Mouse (Mus musculus) urinary bladder, postnatal 14 days (tissue): ENCODE measurements around the gene Timm29.
"Not testable (repeated sequence)": the region's sequence is repeated elsewhere in the genome, so short reads cannot be mapped to it uniquely, and the experiment has no call there.

Experiments
- DNase-seq: peaks from one replicate; pipeline ENCODE4 v3.0.0; 2021; ENCODE audit warnings: low spot score

The Timm29 gene

DNA sequence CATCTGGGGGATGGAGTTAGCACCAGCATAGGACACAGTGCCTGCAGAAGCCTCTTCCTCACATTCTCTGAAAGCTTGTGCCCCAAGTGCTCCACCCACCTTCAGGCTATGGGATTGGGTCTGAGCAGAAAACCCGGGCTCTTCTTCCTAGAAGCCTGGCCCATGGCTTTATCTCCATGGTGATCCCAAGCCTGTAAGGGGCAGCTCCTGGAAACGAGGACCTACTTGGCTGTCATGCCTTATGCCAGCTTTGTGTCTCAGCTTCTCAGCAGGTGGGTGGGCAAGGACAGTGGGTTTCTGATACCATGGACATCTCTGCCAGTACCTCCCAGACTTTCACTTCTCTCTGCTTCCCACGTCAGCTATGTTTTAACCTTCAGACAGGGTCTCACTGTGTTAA is 14.3 kb upstream of the Timm29 start:
- DNase-seq: no peak

DNA sequence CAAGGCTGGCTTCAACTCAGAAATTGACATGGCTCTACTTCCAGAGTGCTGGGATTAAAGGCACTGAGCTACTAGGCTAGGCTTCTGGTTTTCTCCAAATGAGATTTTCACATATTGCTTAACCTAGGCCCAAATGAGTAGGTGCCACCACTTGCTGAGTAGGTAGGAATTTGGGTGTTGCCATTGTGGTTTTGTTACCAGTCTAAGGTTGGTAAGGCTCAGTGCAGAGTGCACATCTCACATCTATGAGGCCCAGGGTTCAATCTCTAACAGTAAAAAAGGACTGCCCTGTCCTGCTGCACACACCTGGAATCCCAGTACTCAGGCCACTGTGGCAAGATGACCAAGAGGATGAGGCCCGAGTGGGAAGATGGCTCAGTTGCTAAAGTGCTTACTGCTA is 7.1 kb upstream of the Timm29 start:
- DNase-seq: no peak

DNA sequence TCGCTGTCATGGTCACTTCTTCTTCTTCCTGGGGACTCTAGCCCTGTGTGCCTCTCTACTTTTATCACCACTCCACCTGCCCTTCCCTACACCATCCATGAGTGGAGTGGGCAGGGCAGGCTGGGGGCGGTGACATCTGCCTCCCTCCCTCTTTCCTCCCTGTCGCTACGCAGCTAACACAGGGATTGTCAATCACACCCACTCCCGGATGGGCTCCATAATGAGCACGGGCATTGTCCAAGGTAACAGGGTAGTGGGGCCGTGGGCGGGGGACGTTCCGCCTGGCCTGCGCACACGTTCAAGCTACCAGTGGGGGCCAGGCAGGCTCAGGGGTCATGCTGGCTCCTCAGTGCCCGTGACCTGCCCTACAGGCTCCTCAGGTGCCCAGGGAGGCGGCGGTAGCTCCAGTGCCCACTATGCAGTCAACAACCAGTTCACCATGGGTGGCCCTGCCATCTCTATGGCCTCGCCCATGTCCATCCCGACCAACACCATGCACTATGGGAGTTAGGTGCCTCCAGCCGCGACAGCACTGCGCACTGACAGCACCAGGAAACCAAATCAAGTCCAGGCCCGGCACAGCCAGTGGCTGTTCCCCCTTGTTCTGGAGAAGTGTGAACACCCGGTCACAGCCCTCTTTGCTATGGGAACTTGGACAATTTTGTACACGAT is 4.7 kb upstream of the Timm29 start:
- DNase-seq: no peak

DNA sequence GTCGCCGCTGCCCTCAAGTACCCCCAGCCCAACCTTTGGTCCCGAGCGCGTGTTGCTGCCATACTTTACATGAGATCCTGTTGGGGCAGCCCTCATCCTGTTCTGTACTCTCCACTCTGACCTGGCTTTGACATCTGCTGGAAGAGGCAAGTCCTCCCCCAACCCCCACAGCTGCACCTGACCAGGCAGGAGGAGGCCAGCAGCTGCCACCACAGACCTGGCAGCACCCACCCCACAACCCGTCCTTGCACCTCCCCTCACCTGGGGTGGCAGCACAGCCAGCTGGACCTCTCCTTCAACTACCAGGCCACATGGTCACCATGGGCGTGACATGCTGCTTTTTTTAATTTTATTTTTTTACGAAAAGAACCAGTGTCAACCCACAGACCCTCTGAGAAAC is 4.2 kb upstream of the Timm29 start:
- no peak for DNase-seq

DNA sequence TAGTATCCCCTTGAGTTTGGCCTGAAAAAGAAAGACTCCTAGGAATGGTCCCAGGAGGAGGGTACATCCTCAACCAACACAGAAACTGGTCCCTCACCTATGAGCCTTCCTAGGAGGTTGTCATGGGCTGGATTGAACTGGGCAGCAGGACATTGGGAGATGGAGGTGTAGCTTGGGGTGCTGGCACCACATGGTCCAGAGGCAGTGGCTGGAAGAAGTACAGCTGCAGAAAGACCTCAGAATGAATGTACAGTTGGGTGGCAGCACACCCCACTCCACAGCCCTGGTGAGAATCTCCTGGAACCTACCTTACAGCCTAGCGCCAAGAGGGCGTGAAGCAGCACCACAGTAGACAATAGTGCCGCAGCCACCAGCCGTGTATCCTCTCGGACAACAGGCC is 3.0 kb upstream of the Timm29 start:
- DNase-seq: no peak

DNA sequence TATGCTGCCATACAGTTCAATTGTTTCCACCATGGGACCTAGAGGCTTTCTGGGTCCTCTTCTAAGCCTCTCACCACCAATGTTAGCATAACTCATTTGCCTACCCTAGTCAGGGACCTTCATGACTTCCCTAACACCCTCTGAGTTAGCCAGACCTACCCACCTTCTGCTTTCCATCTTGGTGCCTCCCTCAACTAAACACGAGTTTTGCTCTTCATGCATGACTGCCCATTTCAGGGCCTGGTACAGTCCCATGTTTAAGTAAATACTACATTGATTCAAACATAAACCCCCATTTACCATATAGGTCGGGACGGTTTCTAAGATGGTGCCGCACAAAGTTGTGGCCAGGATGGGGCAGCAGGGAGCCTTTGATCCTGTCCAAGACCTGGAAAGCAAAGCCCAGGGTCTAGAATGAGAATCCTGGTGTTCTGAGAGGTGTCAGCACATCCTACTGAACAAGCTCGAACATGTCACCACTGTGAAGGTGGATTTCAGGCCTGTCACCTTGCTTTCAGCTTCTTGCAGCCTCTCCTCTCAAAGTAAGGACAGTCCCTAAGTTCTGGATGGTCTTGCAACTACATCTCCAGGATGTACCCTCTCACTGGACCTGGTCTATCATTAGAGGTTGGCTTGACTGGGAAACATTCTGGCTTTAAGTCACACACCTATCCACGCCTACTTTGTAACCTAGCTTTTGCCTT is 1.2 kb upstream of the Timm29 start:
- no peak for DNase-seq

DNA sequence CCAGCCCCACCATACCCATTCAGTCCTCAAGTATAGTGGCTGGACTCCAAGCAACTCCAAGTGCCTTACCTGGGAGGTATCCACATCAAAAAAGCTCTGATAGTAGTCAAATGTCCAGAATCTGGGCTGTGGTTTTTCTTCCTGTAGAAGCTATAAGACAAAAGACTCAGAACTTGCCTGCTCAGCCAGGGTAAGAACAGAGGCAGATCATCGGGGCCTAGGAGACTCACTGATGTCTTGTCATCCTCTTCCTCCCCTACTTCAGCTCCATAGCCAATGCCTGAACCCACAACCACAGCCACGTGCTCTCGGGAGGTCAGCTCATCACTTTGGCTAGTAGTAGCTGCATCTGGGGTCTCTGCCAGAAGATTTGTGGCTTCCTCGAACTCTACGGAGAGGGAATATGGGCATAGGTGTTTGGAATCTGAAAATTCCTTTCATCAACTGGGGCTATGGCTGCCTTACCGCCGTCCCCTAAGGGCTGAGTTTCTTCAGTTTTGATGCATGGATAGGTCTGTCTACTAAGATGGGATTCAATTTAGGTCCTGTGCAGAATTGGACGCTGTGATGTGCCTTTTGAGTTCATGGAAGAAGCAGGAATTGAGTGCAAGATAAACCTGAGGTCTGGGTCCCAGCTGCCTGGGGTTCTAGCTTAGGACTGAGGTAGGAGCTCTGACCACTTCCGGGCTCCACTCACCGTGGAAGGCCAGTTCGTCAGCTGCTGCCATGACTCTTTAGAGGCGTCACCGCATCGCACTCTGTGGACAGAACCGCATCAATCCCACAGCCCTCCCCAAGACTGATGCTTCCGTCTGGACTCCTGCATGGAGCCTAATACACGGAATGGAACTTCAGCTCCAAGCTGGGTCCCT is 455 bp upstream of the Timm29 start:
- DNase-seq: no peak

DNA sequence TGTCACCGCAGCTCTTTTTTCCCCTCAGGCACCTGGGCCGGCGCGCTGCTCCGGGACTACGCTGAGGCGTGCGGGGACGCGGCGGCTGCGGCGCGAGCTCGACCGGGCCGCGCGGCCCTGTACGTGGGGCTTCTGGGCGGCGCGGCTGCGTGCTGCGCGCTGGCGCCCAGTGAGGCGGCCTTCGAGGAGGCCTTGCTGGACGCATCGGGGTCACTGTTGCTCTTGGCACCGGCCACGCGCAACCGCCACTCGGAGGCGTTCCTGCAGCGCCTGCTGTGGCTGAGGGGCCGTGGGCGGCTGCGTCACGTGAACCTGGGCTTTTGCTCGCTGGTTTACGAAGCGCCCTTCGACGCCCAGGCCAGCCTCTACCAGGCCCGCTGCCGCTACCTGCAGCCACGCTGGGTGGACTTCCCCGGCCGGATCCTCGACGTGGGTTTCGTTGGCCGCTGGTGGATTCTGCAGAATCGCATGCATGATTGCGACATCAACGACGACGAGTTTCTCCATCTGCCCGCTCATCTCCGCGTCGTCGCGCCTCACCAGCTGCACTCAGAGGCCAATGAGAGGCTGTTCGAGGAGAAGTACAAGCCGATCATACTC is 700 bp downstream of the Timm29 start:
- peak; percentile 39 for DNase-seq

DNA sequence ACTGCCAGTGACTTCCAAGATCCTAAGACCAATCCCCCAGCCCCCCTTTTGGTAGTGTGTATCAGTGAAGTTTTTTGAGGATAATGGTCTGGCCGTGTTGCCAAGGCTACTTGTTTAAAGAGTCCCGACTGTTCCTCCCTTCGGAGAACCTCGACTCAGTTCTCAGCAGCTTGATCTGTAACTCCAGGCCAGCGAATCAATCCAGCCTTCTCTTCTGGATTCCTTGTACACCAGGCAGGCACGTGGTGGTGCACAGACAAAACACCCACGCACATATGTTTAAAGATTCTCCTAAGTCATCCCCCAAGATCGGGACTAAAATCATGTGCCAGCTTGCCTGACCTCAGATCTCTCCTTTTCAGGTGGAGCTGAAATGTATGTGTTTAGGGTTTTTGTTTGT is 1.8 kb downstream of the Timm29 start:
- DNase-seq: not testable (repeated sequence)

DNA sequence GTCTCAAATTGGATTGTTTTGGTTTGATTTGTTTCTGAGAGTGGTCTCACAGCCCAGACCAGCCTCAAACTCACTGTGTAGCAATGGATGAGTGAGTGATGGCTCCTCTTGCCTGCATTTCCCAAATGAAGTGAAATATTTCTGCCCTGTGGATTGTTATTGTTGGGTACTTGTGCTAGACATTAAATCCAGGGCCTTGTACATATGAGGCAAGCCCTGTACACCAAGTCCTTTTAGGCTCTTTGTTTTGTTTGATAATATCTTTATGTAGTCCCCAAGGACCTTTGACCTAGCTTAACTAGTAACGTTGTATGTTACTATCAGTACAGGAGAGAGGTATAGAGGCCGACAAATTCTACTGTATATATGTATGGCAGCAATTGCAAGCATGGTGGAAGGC is 2.3 kb downstream of the Timm29 start:
- no peak for DNase-seq

DNA sequence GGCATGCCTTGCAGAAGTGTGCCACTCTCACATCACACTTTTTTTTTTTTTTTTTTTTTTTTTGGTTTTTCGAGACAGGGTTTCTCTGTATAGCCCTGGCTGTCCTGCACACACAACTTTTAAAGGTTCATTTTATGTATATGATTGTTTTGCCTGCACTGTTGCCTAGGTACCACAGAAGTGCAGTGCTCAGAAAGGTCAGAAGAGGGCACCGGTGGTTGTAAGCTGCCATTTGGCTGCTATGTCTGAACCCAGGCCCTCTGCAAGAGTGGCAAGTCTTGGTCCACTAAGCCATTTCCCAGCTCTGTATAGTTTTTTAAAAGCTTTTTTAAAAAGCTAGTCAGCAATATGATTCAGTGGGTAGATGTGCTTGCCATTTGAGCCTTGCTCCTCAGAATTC is 5.7 kb downstream of the Timm29 start:
- DNase-seq: no peak

DNA sequence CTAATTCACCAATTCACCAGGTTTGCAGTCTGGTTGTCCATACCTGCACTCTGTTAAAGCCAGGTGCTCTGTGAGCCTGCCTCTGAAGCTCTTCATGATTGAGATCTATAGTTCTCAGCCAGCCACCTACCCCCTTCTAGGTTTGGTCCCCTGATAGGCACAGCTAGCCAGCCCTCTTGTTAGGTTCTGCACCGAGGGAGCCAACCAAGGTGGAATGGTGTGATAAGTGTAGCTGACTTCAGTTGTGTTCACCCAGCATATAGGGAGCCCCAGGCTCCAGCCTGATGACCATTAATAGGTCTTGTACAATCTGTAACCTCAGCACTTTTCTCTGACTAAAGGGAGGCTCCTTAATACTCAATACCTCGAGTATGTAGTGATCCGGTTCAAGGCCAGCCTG is 7.7 kb downstream of the Timm29 start:
- no peak for DNase-seq

DNA sequence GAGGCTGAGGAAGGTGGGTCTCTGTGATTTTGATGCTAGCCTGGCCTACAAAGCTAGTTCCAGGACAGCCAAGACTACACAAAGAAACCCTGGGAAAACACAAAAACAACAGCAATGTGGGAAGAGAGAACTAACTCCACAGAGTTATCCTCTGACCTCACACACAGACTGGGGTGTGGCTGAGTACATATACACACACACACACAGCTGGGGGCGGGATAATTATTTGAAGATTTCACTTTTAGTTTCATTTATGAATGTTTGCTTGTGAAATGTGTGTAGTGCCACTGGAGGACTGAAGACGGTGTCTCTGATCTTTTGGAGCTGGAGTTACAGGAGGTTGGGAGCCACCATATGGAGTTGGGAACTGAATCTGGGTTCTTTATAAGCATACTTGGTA is 8.6 kb downstream of the Timm29 start:
- no peak for DNase-seq

DNA sequence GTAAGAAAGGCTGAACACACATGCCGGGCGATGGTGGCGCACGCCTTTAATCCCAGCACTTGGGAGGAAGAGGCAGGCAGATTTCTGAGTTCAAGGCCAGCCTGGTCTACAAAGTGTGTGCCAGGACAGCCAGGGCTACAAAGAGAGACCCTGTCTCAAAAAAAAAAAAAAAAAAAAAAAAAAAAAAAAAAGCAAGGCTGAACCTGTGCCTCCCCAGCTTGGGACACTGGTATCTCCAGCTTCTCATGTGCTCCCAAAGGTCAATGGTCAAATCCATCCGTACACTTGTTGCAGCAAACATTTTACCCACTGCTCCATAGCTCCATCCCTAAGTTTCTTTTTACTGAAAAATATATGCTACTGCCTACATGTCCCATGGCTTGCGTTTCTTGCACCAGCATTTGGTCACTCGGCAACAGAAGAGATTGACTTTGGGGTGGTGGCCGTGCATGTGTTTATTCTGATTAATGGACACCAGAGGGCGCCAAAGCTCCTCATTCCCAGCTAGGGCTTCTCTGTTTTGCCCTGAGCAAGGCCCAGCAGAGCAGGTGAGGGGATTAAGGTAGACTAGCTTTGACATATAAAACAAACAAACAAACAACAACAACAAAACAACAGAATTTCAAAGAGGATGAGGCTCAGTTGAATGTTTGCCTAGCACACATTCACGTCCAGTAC is 9.3 kb downstream of the Timm29 start:
- peak; percentile 69 for DNase-seq

DNA sequence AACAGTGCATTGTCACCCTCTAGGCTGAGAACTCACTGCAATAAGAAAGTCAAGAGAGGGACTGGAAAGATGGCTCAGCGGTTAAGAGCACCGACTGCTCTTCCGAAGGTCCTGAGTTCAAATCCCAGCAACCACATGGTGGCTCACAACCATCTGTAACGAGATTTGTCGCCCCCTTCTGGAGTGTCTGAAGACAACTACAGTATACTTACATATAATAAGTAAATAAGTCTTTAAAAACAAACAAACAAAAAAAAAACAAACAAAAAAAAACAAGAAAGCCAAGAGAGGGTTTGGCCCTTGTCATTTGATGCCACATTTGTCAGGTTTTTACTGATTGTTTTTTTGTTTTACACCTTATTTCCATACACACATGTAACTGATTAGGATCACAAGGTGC is 11.6 kb downstream of the Timm29 start:
- DNase-seq: no peak

DNA sequence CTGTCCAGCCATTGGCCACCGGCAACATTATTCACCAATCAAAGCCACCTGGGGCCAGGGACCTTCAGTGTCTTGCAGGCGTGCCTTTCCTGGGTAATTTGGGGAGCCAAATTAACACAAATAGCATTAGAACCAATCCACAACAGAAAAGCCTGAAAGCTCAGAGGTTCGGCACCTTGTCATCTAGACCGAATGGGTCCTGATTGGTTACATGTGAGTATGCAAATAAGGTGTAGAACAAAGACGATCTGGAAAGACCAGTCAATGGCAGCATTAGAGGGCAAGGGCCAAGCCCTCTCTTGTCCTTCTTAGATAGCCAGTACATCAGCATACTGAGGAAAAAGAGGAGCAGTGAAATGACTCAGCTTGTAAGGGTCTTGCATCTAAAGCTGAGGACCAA is 13.3 kb downstream of the Timm29 start:
- DNase-seq: no peak

DNA sequence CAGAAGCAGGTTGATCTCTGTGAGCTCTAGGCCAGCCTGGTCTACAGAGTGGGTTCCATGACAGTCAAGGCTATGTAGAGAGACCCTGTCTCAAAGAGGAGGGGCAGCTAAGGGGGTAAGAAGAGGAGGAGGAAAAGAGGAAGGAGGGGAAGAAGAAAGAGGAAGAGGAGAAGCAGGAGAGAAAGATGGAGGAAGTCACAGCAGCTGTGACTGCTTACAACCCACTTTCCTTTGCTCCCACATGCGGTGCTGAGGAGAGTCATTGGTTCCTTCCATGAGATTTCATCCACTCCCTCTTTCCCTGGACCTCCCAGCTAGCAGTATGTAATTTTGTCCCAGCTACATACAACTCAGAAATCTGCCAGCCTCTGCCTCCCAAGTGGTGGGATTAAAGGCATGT is 14.1 kb downstream of the Timm29 start:
- DNase-seq: no peak

DNA sequence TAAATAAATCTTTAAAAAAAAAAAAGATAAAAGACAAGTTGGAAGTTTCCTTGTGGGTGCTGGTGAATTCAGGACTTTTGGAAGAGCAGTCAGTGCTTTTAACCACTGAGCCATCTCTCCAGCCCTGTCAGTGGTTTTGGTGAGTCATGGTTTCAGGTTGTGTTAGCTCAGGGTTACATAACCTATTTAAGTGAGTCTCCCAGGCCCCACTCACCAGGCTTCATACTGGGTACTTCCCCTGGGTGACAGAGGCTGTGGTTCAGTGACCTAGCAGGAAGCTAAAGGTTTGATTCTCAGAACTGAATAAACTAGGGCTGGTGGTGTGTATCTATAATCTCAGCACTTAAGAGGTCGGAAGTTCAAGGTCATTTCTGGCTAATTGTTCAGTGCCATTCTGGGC is 17.3 kb downstream of the Timm29 start:
- DNase-seq: peak; percentile 47

DNA sequence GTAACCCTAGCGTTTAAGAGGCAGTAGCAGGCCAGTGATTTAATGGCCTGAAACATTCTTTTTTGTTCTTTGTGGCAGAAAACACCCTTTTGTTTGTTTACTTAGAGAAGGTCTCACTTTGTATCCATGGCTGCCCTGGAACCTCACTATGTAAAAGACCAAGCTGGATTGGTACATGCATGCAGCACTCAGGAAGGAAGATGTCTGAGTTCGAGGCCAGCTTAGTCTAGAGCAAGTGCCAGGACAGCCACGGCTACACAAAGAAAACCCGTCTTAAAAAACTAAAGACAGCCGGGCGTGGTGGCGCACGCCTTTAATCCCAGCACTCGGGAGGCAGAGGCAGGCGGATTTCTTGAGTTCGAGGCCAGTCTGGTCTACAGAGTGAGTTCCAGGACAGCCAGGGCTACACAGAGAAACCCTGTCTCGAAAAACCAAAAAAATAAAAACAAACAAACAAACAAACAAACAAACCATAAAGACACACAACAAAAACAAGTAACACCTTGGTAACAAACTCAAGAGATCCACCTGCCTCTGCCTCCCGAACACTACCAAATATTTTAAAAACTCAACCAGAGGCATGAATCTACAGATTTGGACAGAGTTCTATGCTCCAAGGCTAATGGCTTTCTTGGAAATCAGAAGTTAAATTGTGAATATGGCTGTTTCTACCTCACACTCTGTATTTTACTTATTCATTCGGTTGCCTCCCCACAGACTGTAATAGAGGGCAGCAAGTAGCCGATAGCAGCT is 22.5 kb downstream of the Timm29 start:
- no peak for DNase-seq

DNA sequence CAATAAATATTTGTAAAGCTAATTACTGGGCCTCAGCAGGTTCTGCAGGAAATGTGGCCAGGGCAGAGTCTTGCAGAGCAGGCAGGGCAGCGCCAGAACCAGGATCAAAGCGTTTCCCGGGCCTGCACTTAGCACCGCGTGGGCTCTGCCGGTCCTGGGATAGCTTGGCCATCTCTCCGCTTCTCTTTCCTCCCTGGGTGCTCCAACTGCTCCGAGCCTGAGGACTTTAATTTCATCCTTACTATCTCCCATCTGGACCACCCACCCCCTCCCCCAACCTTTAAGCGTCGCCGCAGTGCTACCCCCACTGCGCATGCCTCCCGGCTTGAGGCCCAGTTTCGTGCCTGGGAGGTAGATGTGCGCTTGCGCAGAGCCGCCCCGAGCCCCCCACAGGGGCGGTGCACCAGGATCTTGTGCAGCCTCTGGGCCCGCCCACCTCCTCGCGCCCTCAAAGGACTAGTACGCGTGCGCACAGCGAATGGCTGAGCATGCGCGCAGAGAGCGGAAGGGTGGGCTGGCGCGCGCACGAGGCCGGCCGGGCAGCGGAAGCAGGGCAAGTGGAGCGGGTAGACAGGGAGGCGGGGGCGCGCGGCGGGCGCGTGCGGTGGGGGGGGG is 23.2 kb downstream of the Timm29 start, which contains the start of gene Smarca4:
Gene Smarca4 (plus strand): TSS at position 553 of the 615 bp plus-strand sequence.
- DNase-seq: peak; percentile 99
